Mouse (Mus musculus) embryonic fibroblast, embryonic 13.5 days (primary cell): Measurements from ENCODE around the gene Znfx1. TPM values are rescaled to one million over a fixed set of nuclear protein-coding genes. Genes with fewer than 3 reads are reported as not detected.

Source experiments
- H3K27ac ChIP-seq: 2 replicates; pipeline ENCODE4 v1.5.1; 2012; ENCODE audit warnings: low read length, control low read depth, inconsistent platforms; ENCODE audit not compliant: insufficient read depth
- H3K4me1 ChIP-seq: 2 replicates; pipeline ENCODE4 v1.6.1; 2011; ENCODE audit warnings: low read length; ENCODE audit not compliant: control insufficient read depth, insufficient read depth
- H3K4me3 ChIP-seq: 2 replicates; pipeline ENCODE4 v1.5.1; 2011; ENCODE audit warnings: mild to moderate bottlenecking, control low read depth, low read length; ENCODE audit not compliant: insufficient read depth
- CTCF ChIP-seq: IDR thresholded peaks from 2 replicates; pipeline ENCODE4 v1.5.1; 2011; ENCODE audit warnings: mild to moderate bottlenecking, control low read depth, low read length, moderate library complexity, borderline replicate concordance; ENCODE audit not compliant: insufficient read depth
- POLR2A ChIP-seq: IDR thresholded peaks from 2 replicates; pipeline ENCODE4 v1.6.1; 2011; ENCODE audit warnings: low read depth, mild to moderate bottlenecking, control low read depth, low read length, moderate library complexity
- polyA plus RNA-seq: library from polyadenylated mRNA; stranded (reverse); fragments of >200 nt; gene quantifications from 2 replicates; pipeline ENCODE4 v1.2.4, GENCODE M21; 2011; ENCODE audit warnings: low read depth; ENCODE audit not compliant: missing spikeins, insufficient read length

The Znfx1 gene
- polyA plus RNA-seq, 1 experiment: 23.6 TPM

DNA sequence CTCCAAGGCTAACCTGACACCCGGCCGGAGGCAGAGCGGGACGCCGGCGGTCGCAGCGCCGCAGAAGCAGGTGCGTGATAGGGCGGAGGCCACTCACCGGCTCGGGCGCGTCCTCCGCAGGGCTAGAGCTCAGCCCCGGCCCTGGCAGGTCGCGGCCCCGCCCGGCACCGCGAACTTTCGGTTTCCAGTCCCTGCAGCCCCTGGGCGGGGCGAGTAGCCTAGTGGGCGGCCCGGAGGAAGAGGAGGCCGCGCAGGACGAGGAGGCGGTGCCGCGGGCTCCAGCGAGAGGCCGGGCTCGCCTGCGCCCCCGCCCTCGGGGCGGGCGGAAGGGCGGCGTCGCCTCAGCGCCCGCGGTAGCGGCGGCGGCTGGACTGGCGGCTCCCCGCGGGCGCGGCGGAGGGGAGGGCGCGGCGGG, 311 bp downstream of the Znfx1 start:
- H3K4me1 ChIP-seq: peaks cover 11% of the 10 kb centered on the region
- H3K4me3 ChIP-seq: peak overlapping the region; percentile 64
- TF ChIP-seq POLR2A (peak; percentile 91), CTCF (no peak)
- peak overlapping the region; percentile 76; the same call in 1 of the 2 replicates for H3K27ac ChIP-seq

DNA sequence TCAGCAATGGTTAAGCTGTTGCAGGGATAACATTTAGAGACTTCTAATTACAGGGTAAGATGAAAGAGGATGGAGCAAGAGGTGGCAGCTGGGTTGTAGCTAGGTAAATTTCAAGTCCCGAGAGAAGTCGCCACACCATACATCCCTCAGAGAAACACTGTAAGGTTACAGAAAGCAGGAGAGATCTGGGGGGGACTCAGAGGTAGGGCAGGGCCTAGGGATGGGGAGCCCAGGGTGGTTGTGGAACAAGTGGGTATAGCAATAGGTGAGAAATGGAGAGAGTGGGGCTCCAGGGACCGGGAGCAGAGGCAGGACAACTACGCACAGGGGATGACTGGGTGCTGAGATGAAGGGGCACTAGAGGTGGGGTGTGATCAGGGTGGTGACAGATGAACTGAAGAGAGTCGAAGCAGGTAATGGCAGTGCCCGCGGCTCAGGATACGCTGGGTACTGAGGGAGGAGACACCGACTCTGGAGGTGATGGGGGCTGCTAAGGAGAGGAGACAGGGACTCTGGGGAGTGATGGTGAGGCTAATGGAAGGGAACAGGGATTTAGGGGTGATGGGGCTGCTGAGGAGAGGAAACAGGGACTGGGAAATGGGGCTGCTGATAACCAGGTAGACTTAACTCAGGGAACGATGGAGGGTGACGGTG, 1.3 kb downstream of the Znfx1 start:
- Histone ChIP-seq H3K4me1 (peaks cover 11% of the 10 kb centered on the region), H3K27ac (no peak overlapping the region), H3K4me3 (peak overlapping the region; percentile 64)
- TF ChIP-seq POLR2A (no peak), CTCF (no peak)

DNA sequence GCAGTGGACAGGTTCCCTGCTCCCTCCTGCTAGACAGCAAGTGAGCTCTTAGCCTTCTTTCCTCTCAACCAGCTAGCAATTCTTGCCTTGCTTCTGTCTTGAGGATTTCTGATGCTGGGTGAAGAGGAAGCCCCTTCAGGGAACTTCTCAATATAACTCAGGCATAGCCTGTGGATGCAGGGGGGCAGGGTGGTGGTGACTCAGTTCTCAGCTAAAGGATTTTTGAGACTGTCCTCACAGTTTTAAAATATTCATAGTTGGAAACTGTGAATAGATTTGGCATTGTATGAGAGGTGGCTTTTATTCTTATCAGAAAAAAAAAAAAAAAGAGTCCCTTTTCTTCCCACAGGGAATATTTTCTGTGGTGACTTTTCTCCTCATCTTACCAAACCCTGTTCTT, 2.1 kb downstream of the Znfx1 start:
- 0 out of 2 replicates have a peak overlapping the region, but pooled peaks have one; percentile 3 for H3K4me3 ChIP-seq
- H3K27ac ChIP-seq: no peak overlapping the region
- TF ChIP-seq CTCF (no peak), POLR2A (no peak)

DNA sequence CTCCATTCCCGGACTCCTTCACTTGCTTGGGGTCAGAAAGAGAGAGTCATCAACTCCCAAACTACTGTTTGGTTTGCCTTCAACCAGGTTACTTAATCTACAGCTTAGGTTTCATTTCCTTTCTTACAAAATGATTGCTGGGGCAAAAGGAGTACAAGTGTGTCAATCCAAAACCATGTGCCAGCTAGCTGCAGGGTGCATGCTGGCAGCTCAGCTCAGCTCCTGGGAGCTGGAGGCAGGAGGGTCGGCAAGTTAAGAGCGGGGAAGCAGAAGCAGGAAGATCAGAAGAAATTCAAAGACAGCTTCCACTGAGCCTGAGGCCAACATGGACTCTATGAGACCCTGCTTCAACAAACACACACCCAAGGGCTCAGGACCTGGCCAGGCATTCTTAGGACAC, 2.5 kb downstream of the Znfx1 start:
- Histone ChIP-seq H3K27ac (no peak overlapping the region), H3K4me1 (peaks cover 11% of the 10 kb centered on the region), H3K4me3 (0 out of 2 replicates have a peak overlapping the region, but pooled peaks have one; percentile 3)
- TF ChIP-seq CTCF (no peak), POLR2A (no peak)

More for the DNA sequence above, 2.1 kb downstream of the Znfx1 start:
- peaks cover 11% of the 10 kb centered on the region for H3K4me1 ChIP-seq

DNA sequence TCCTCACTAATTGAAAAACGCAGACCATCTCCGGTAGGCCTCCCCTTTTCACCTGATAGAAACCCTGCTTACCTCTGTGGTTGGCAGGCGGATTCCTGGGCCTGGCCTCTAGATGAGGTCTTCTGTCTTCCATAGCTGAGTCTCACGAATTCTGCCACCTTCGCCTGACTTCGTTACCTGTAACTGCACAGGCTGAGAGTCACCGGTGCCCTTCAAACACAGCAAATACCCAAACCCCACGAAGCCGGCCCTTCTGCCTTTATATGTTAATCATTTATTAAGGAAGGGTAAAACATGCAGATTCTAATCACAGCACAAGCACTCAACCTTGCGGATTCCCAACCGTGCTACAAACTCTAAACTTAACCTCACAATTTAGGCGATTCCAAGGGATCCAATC, 2.9 kb downstream of the Znfx1 start:
- no peak overlapping the region for H3K4me3 ChIP-seq
- peaks cover 11% of the 10 kb centered on the region for H3K4me1 ChIP-seq
- H3K27ac ChIP-seq: no peak overlapping the region
- TF ChIP-seq POLR2A (no peak), CTCF (no peak)

DNA sequence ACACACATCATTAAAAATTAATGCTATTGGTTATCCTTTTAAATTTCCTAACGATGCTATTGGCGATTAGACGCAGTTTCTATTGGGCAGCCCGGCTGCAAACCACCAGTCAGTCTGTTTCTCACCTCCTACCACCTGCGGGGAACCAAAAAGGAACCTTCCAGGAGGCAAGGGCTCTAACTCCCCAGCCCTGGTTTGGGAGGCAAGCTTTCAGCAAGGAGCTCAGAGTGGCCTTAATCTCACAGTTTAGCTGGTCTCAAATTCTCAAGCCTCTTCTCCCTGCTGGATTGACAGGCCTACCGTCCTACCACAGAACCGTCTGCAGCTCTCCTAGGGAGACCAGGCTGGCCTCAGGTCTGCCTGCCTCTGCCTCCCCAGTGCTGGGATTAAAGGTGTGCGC, 3.3 kb downstream of the Znfx1 start:
- TF ChIP-seq CTCF (no peak), POLR2A (no peak)
- no peak overlapping the region for H3K27ac ChIP-seq
- no peak overlapping the region for H3K4me3 ChIP-seq
- H3K4me1 ChIP-seq: peaks cover 14% of the 10 kb centered on the region

DNA sequence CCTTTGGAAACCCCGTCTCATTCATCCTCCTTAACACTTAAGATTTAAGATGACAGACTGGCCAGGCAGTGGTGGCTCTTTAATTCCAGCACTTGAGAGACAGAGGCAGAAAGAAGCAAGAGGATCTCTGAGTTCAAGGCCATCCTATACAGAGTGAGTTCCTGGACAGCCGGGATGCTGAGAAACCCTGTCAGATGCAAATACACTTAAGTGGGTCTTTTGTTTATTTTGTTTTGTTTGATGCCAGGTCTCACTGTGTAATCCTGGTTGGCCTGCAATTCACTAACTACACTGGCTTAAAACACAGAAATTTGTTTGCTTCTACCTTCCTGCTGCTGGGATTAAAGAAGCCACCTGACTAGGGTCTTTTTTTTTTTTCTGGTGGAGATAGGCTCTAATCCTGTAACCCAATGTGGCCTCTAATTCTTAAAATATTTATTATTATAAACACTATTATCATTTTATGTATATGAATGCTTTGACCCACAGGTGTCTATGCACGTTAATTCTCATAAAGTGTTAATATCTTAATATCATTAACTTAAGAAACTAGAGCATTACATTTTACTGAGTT, 3.9 kb downstream of the Znfx1 start:
- peaks cover 14% of the 10 kb centered on the region for H3K4me1 ChIP-seq
- TF ChIP-seq CTCF (no peak), POLR2A (no peak)
- no peak overlapping the region for H3K4me3 ChIP-seq
- H3K27ac ChIP-seq: no peak overlapping the region

DNA sequence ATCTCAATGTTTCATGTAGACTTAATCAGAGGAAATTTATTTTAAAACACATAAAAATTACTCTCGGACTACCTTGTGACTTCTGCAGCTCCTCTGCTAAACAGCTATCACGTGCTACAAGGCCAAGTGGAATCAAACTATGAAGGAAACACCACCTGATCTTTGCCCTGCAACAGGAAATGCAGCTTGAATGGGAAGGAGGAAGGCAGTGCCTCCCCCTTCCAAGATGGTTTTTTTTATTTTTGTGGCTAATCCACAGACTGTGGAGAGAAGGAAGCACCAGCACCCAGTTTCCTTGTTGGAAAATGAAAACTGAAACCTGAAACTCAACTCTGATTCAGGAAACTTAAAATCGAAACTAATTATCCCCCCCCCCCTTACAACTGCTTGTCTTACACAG, 4.6 kb downstream of the Znfx1 start:
- no peak overlapping the region for H3K4me3 ChIP-seq
- TF ChIP-seq CTCF (no peak), POLR2A (no peak)
- peaks cover 14% of the 10 kb centered on the region for H3K4me1 ChIP-seq

DNA sequence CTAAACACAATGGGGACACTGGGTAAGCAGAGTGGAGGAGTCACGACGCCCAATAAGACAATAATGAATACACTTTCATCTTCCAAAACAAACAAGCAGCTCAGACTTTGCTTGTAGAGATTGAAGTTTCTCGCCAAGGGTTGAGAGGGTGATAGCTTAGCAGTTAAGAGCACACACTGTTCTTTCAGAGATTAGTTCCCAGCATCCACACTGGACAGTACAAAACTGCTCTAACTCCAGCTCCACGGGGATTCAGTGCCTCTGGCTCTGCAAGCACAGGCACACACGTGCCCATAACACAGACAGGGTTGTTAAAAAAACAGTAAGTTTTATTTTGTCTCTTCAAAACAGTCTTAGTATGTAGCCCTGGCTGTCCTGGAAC, 5.9 kb downstream of the Znfx1 start:
- TF ChIP-seq CTCF (no peak), POLR2A (no peak)

More for the DNA sequence above, 4.6 kb downstream of the Znfx1 start:
- H3K27ac ChIP-seq: no peak overlapping the region

DNA sequence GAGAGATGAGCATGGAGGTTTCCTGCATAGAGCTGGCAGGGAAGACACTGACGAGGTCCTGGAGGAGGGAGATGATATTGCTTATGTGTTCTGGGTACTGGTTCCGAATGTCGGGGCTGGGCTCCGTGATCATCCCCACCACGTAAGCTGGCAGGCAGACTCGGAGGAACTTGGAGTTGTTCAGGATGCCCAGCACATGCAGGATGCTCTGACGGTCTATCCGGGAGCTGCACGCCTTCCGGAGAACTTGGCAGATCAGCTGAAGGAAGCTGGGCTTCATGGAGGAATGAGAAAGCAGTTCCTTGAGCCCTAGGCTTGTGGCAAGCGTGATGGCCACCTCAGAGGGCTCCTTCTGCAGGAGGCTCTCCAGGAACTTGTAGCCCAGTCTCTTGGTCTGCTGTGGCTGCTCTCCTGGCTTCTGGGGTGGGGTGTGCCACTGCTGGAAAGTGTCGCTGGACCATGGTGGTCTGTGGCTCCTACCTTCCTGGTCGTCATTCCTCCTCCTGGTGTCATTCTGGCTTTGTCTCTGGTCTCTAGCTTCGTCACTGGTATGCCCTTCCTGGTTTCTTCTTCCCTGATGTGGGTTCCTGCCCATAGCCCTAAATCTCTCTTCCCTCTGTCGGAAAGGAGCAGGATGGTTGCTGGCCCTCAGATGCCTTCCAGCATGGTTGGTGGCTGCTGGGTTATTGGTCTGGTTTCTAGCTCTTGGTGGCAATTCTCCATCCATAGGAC, 6.4 kb downstream of the Znfx1 start:
- H3K4me3 ChIP-seq: no peak overlapping the region
- H3K27ac ChIP-seq: no peak overlapping the region
- H3K4me1 ChIP-seq: peaks cover 14% of the 10 kb centered on the region
- no peak for TF ChIP-seq CTCF
- TF ChIP-seq POLR2A: no peak

More for the DNA sequence above, 5.9 kb downstream of the Znfx1 start:
- peaks cover 14% of the 10 kb centered on the region for H3K4me1 ChIP-seq
- no peak overlapping the region for H3K4me3 ChIP-seq
- no peak overlapping the region for H3K27ac ChIP-seq
